Mouse (Mus musculus) heart, embryonic 15.5 days (tissue): Measurements from ENCODE around the gene Prps2. TPM values are rescaled to one million over a fixed set of nuclear protein-coding genes. Genes with fewer than 3 reads are reported as not detected.
"Not testable (repeated sequence)": the region's sequence is repeated elsewhere in the genome, so short reads cannot be mapped to it uniquely, and the experiment has no call there.

Source experiments
- ATAC-seq: fragments of 200-750 bp; cut with Nextera tagmentation; replicated peaks from 2 replicates; pipeline ENCODE4 v1.8.0; 2017; ENCODE audit warnings: low read depth, moderate TSS enrichment; ENCODE audit not compliant: insufficient number of reproducible peaks, insufficient read depth, low FRiP score
- H3K27ac ChIP-seq: fragments of 300-500 bp; sonication (generic); 2 replicates; pipeline ENCODE4 v1.5.1; 2015; ENCODE audit warnings: mild to moderate bottlenecking, inconsistent platforms
- H3K27me3 ChIP-seq: fragments of 300-500 bp; sonication (generic); 2 replicates; pipeline ENCODE4 v1.6.1; 2015; ENCODE audit warnings: inconsistent platforms
- H3K36me3 ChIP-seq: fragments of 300-500 bp; sonication (generic); 2 replicates; pipeline ENCODE4 v1.6.1; 2015; ENCODE audit warnings: mild to moderate bottlenecking, inconsistent platforms
- H3K4me1 ChIP-seq: fragments of 300-500 bp; sonication (generic); replicated peaks from 2 replicates; pipeline ENCODE4 v1.6.1; 2015; ENCODE audit warnings: inconsistent platforms
- H3K4me2 ChIP-seq: fragments of 300-500 bp; sonication (generic); 2 replicates; pipeline ENCODE4 v1.6.1; 2015; ENCODE audit warnings: inconsistent platforms, mild to moderate bottlenecking, moderate library complexity
- H3K4me3 ChIP-seq: fragments of 300-500 bp; sonication (generic); 2 replicates; pipeline ENCODE4 v1.5.1; 2015; ENCODE audit warnings: mild to moderate bottlenecking, inconsistent platforms
- H3K9ac ChIP-seq: fragments of 300-500 bp; sonication (generic); 2 replicates; pipeline ENCODE4 v1.6.1; 2015; ENCODE audit warnings: mild to moderate bottlenecking, inconsistent platforms
- H3K9me3 ChIP-seq: fragments of 300-500 bp; sonication (generic); replicated peaks from 2 replicates; pipeline ENCODE4 v1.6.1; 2016; ENCODE audit warnings: inconsistent platforms
- WGBS: fragments of 180-500 bp; shearing (Covaris S2); methylation state at CpG from one replicate; pipeline ENCODE4 v1.1.7; 2015; ENCODE audit warnings: mixed read lengths; 5-methylcytosine and 5-hydroxymethylcytosine counted together
- polyA plus RNA-seq: library from polyadenylated mRNA; unstranded; fragments of >200 nt; fragmentation: Nextera tagmentation; extraction: Ambion mirVana; gene quantifications from 2 replicates; pipeline ENCODE4 v1.2.1, GENCODE M21; 2015

Prps2 gene
- polyA plus RNA-seq: 38.0 and 43.1 TPM in 2 replicates

- H3K27ac ChIP-seq: peak within 1 kb of the TSS; percentile 86
- no peaks in the 10 kb centered on the region for H3K36me3 ChIP-seq
- H3K4me3 ChIP-seq: peak within 1 kb of the TSS; percentile 65
- H3K4me2 ChIP-seq: peak within 1 kb of the TSS; percentile 72
- peak; percentile 86 for ATAC-seq
- peaks cover 2% of the 10 kb centered on the region; the same call in 1 of the 2 replicates for H3K4me1 ChIP-seq
- WGBS: 17% methylated on average over 40 of the region's 47 CpGs
- H3K9me3 ChIP-seq: no peaks in the 10 kb centered on the region
- peak within 1 kb of the TSS; percentile 74 for H3K9ac ChIP-seq
- no peaks in the 10 kb centered on the region for H3K27me3 ChIP-seq
These were observed at the start of gene Prps2 for GRCm38 (mm10) chrX:167382047-167382853. TSS of gene Prps2 (minus strand) at chrX:167382749.

GRCm38 (mm10) chrX:167417654-167418053 is 35.1 kb upstream of the Prps2 start:
- H3K27ac ChIP-seq: no peak overlapping the region
- ATAC-seq: no peak
- H3K4me2 ChIP-seq: no peak overlapping the region
- 53% methylated on average over 1 of the region's 1 CpGs for WGBS
- no peak overlapping the region for H3K4me3 ChIP-seq
- H3K27me3 ChIP-seq: no peaks in the 10 kb centered on the region; the same call in 1 of the 2 replicates
- no peaks in the 10 kb centered on the region for H3K4me1 ChIP-seq
- no peak overlapping the region for H3K9ac ChIP-seq
- H3K9me3 ChIP-seq: no peaks in the 10 kb centered on the region
- H3K36me3 ChIP-seq: no peaks in the 10 kb centered on the region

- no peak for ATAC-seq
- no peak overlapping the region for H3K4me2 ChIP-seq
- H3K4me1 ChIP-seq: no peaks in the 10 kb centered on the region
- no peaks in the 10 kb centered on the region for H3K9me3 ChIP-seq
- no peak overlapping the region for H3K27ac ChIP-seq
- no peak overlapping the region for H3K9ac ChIP-seq
- no peaks in the 10 kb centered on the region for H3K27me3 ChIP-seq
- no peak overlapping the region for H3K4me3 ChIP-seq
- WGBS: 50% methylated on average over 3 of the region's 3 CpGs
- H3K36me3 ChIP-seq: no peaks in the 10 kb centered on the region
These were observed 12.4 kb upstream of the Prps2 start for GRCm38 (mm10) chrX:167394940-167395339.

- H3K9ac ChIP-seq: no peak overlapping the region
- H3K4me2 ChIP-seq: no peak overlapping the region
- no peaks in the 10 kb centered on the region for H3K9me3 ChIP-seq
- ATAC-seq: no peak
- no peaks in the 10 kb centered on the region for H3K27me3 ChIP-seq
- no peak overlapping the region for H3K4me3 ChIP-seq
- WGBS: 35% methylated on average over 1 of the region's 1 CpGs
- H3K4me1 ChIP-seq: no peaks in the 10 kb centered on the region
- H3K27ac ChIP-seq: no peak overlapping the region
- no peaks in the 10 kb centered on the region for H3K36me3 ChIP-seq
These were observed 4.1 kb upstream of the Prps2 start for GRCm38 (mm10) chrX:167386647-167387046.

- H3K9ac ChIP-seq: peak overlapping the region; percentile 74; the same call in 1 of the 2 replicates
- 31% methylated on average over 7 of the region's 7 CpGs for WGBS
- no peaks in the 10 kb centered on the region for H3K27me3 ChIP-seq
- peak overlapping the region; percentile 86 for H3K27ac ChIP-seq
- no peaks in the 10 kb centered on the region for H3K9me3 ChIP-seq
- H3K36me3 ChIP-seq: no peaks in the 10 kb centered on the region
- ATAC-seq: peak; percentile 28; the same call in 1 of the 2 replicates
- H3K4me3 ChIP-seq: peak overlapping the region; percentile 65
- H3K4me1 ChIP-seq: peaks cover 2% of the 10 kb centered on the region; the same call in 1 of the 2 replicates
- H3K4me2 ChIP-seq: peak overlapping the region; percentile 72
These were observed 271 bp upstream of the Prps2 start for GRCm38 (mm10) chrX:167382854-167383186.

- Histone ChIP-seq H3K27me3 (no peaks in the 10 kb centered on the region), H3K9ac (peak overlapping the region; percentile 74), H3K4me3 (peak overlapping the region; percentile 65), H3K36me3 (no peaks in the 10 kb centered on the region), H3K4me1 (peaks cover 2% of the 10 kb centered on the region; the same call in 1 of the 2 replicates), H3K9me3 (no peaks in the 10 kb centered on the region), H3K27ac (peak overlapping the region; percentile 86), H3K4me2 (peak overlapping the region; percentile 72)
- ATAC-seq: no peak
- WGBS: 18% methylated on average over 17 of the region's 18 CpGs
These were observed 934 bp downstream of the Prps2 start for GRCm38 (mm10) chrX:167381583-167382046.

GRCm38 (mm10) chrX:167380073-167380472 is 2.5 kb downstream of the Prps2 start:
- Histone ChIP-seq H3K9me3 (no peaks in the 10 kb centered on the region), H3K36me3 (no peaks in the 10 kb centered on the region), H3K4me3 (peak overlapping the region; percentile 13; the same call in 1 of the 2 replicates), H3K27me3 (no peaks in the 10 kb centered on the region), H3K4me2 (0 out of 2 replicates have a peak overlapping the region, but pooled peaks have one; percentile 72), H3K4me1 (peaks cover 2% of the 10 kb centered on the region; the same call in 1 of the 2 replicates), H3K9ac (no peak overlapping the region), H3K27ac (no peak overlapping the region)
- WGBS: 48% methylated on average over 4 of the region's 4 CpGs
- ATAC-seq: no peak

GRCm38 (mm10) chrX:167361231-167361630 is 21.3 kb downstream of the Prps2 start:
- not testable (repeated sequence) for H3K4me1 ChIP-seq, H3K27me3 ChIP-seq, H3K9ac ChIP-seq, H3K9me3 ChIP-seq, H3K36me3 ChIP-seq, H3K27ac ChIP-seq, H3K4me3 ChIP-seq, ATAC-seq, H3K4me2 ChIP-seq
- 73% methylated on average over 3 of the region's 3 CpGs for WGBS

- no peak overlapping the region for H3K9ac ChIP-seq
- H3K4me1 ChIP-seq: no peaks in the 10 kb centered on the region
- H3K4me3 ChIP-seq: no peak overlapping the region
- no peaks in the 10 kb centered on the region for H3K36me3 ChIP-seq
- H3K27me3 ChIP-seq: no peaks in the 10 kb centered on the region
- no peaks in the 10 kb centered on the region for H3K9me3 ChIP-seq
- H3K27ac ChIP-seq: no peak overlapping the region
- 87% methylated on average over 7 of the region's 7 CpGs for WGBS
- ATAC-seq: no peak
- H3K4me2 ChIP-seq: no peak overlapping the region
These were observed 22.8 kb downstream of the Prps2 start for GRCm38 (mm10) chrX:167359704-167360103.

- Histone ChIP-seq H3K36me3 (no peaks in the 10 kb centered on the region), H3K27ac (no peak overlapping the region), H3K9me3 (no peaks in the 10 kb centered on the region), H3K4me3 (no peak overlapping the region), H3K4me1 (no peaks in the 10 kb centered on the region), H3K27me3 (no peaks in the 10 kb centered on the region), H3K4me2 (no peak overlapping the region), H3K9ac (no peak overlapping the region)
- WGBS: 43% methylated on average over 2 of the region's 2 CpGs
- no peak for ATAC-seq
These were observed 25.1 kb downstream of the Prps2 start for GRCm38 (mm10) chrX:167357415-167357814.

- Histone ChIP-seq H3K4me2 (no peak overlapping the region), H3K9me3 (no peaks in the 10 kb centered on the region), H3K4me3 (no peak overlapping the region), H3K36me3 (no peaks in the 10 kb centered on the region), H3K27me3 (no peaks in the 10 kb centered on the region), H3K9ac (no peak overlapping the region), H3K27ac (no peak overlapping the region), H3K4me1 (no peaks in the 10 kb centered on the region)
- ATAC-seq: no peak
- 73% methylated on average over 3 of the region's 3 CpGs for WGBS
These were observed 26.6 kb downstream of the Prps2 start for GRCm38 (mm10) chrX:167355965-167356364.

- Histone ChIP-seq H3K9ac (no peak overlapping the region), H3K27me3 (no peaks in the 10 kb centered on the region), H3K4me3 (no peak overlapping the region), H3K4me1 (no peaks in the 10 kb centered on the region), H3K4me2 (no peak overlapping the region), H3K27ac (no peak overlapping the region), H3K36me3 (no peaks in the 10 kb centered on the region), H3K9me3 (no peaks in the 10 kb centered on the region)
- no peak for ATAC-seq
- 73% methylated on average over 2 of the region's 2 CpGs for WGBS
These were observed 28.9 kb downstream of the Prps2 start for GRCm38 (mm10) chrX:167353617-167354016.
